Mouse (Mus musculus) left cerebral cortex, postnatal 4 days (tissue): ENCODE results near the gene Ablim1. TPM values are rescaled to one million over a fixed set of nuclear protein-coding genes. Genes with fewer than 3 reads are reported as not detected.

Source experiments
- total RNA-seq, 2 experiments: library from RNA; stranded (reverse); gene quantifications; 2 replicates each; pipeline ENCODE4 v1.2.3; 2021

Ablim1 gene
- total RNA-seq, 2 experiments from 2014 or later: 204 to 208 TPM

Other genes with a start within 250 kb of the Ablim1 start
- gene Fam160b1, start 45.8 kb upstream of the Ablim1 start, total RNA-seq: 10 to 100 TPM; 27.9 to 30.4 TPM
- gene Trub1, start 138.0 kb upstream of the Ablim1 start, total RNA-seq: 10 to 100 TPM; 19.7 to 20.6 TPM